Mouse (Mus musculus): ENCODE measurements around the gene Mmel1.

Gene Mmel1

DNA sequence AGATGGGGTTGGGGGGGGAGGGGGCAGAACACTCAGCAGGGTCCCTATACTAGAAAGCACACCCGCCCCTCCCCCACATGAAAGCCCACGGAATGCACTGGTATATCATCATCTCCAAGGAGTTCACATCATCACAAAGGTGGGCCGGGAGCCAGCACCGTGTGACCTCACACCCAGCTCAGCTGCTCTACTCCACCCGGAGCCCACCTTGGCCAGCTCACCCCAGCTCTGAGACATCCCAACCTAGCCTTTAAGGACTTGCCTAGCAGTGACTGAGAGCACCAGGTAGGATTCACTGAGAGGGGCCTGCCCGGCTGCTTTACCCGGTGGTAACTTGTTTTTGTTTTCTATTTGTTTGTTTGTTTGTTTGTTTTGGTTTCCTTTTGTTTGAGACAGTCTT is at the start of gene Mmel1:
Mmel1 (plus strand) TSS at position 146 of the 400 bp plus-strand sequence.
- DNase-seq: no peak

DNA sequence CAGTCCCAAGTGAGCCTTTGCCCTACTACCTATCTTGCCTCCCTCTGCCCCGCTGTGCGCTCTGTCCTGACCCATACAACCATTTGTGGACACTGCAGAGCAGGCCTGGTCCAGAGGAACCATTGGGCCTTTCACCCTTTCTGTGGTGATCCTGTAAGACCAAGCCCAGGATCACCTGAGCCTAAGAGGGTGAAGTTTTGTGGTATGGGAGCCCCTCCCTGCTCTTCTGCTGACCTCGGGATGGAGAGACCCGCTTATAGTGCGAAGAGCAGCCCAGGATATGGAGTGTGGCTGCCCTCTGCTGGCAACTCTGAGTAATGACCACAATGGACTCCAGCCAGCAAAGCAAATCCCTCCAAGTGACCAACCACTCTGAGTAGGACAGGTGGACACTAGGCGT is 43.7 kb upstream of the Mmel1 start:
- DNase-seq: peak; percentile 27

GRCm38 (mm10) chr4:154826224-154826623 is 43.2 kb upstream of the Mmel1 start:
- DNase-seq: no peak

DNA sequence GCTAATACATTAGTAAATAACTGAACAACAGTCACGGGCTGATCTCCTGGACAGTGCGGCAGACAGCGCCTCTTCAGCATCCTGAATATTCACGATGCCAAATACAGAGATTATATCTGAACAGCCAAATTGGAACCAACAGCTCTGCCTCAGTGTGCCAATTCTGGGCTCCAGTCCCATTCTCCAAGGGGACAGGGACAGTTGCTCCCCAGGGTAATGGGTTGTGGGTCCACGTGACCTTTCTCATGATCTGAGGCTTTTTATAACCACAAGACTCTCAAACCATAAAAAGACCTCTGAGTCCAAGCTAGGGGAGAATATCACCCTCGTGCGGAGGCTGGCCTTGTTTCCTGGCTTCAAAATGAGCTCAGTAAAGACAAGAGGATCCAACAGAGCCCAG is 42.2 kb upstream of the Mmel1 start:
- no peak for DNase-seq

DNA sequence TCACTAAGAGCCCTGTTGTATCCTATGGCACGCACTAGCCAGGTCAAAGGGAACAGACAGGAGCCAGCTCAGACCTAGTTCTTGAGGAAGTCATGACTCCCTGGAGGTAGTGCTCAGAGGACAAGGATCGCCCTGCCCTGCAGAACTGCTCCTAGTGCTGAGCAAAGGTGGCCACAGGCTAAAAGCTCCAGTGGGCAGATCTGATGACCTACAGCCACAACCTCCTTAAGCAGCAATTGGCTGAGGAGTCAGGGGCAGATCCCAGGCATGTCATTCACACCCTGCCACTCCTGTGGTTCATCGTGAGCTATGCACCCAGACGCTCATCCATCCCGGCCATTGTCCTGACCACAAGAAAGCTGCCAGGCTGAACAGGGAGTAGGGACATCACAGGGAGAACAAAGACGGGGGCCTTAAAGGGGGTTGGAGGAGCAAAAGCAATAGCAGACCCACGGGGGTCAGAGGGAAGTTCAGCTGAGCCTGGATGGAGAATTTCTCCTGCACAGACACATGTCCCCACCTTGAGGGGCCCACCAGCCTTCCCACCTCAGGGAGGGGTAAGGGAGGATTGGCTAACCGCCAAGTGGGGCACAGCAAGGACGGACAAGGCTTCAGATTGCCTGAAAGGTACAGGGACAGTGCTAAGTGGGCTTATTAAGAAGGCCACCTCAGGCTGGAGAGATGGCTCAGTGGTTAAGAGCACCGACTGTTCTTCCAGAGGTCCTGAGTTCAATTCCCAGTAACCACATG is 41.3 kb upstream of the Mmel1 start:
- DNase-seq: no peak

GRCm38 (mm10) chr4:154831915-154832573 is 37.3 kb upstream of the Mmel1 start:
- no peak for DNase-seq

DNA sequence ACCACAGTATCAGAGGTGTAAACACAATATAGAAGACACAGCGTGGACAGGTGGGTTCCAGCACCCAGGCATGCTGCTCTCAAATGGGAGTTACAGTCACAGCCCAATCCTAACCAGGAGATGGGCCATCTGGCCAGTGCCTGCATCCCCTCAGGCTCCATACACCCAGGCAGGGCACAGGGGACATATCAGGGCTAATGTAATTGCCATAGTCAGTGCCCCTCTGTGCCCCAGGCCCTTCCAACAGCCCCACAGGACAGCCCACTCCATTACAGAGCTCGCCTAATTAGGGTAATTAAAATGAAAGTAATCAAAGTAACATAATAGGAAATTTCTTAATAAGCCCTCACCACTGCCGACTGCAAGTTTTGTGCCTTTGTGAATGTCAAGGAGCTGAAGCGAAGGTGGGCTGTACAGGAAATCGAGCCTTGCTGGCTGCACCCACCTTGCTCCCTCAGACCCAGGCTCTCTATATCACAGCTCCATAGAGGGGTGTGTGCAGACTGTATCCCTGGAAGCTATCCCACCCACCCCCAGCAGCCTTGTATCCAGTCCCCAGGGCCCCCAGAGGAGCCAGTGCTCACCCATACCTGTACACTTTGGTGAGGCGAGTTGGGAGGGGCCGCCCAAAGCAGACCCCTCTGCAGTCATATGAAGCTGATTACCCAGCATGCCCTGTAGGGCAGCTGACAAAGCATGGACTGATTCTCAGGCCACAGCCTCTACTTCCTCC is 33.0 kb upstream of the Mmel1 start:
- no peak for DNase-seq

DNA sequence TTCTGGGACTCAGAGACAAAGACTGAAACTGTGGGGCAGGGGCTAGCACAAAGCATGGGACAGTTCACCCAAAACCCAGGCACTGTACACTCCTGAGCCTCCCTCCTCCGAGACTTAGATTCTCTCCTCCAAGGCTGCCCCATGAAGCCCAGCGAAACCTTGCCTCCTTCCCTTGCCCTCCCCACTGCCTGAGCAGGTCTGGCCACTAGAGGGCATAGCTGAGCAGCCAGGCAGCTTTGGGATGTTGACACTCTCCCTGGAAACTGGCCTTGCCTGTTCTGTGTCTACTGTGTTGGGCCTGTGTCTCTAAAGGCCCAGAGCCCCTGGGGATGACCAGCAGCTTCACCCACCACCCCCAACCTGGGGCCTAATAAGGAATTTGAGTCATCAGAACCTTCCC is 32.2 kb upstream of the Mmel1 start, which contains the start of gene Ttc34:
Ttc34 (plus strand) TSS at position 290 of the 400 bp plus-strand sequence.
- DNase-seq: peak; percentile 55

GRCm38 (mm10) chr4:154838741-154839140 is 30.6 kb upstream of the Mmel1 start:
- no peak for DNase-seq

GRCm38 (mm10) chr4:154839406-154839805 is 30.0 kb upstream of the Mmel1 start:
- DNase-seq: peak; percentile 39

DNA sequence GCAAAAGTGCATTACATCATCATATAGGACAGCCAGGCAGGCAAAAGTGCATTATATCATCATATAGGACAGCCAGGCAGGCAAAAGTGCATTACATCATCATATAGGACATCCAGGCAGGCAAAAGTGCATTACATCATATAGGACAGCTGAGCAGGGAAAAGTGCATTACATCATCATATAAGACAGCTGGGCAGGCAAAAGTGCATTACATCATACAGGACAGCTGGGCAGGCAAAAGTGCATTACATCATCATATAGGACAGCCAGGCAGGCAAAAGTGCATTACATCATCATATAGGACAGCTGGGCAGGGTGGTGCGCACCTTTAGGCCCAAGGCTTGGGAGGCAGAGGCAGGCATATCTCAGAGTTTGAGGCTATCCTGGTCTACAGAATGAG is 16.7 kb upstream of the Mmel1 start:
- DNase-seq: no peak

GRCm38 (mm10) chr4:154853881-154854280 is 15.5 kb upstream of the Mmel1 start:
- DNase-seq: no peak

- DNase-seq: no peak
These were observed 14.6 kb upstream of the Mmel1 start for GRCm38 (mm10) chr4:154854676-154855345.

- peak; percentile 90 for DNase-seq
These were observed 13.5 kb upstream of the Mmel1 start for GRCm38 (mm10) chr4:154855721-154856479.

DNA sequence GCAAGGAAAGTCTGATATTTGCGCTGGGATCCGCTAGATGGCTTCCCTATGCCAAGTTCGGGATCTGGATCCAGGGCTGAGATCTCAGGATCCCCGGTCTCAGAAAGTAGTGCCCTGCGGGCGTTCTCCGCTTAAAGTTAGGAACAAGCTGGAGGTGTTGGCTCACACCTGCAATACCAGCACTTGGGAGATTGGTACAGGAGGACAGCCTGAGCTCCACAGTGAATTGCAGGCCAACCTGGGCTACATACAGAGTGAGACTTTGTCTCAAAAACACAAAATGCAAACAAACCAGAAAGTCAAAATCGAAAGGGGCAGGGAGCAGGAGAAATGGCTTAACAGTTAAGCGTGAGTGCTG is 12.9 kb upstream of the Mmel1 start:
- no peak for DNase-seq

- DNase-seq: no peak
These were observed 12.5 kb upstream of the Mmel1 start for GRCm38 (mm10) chr4:154856882-154857281.

DNA sequence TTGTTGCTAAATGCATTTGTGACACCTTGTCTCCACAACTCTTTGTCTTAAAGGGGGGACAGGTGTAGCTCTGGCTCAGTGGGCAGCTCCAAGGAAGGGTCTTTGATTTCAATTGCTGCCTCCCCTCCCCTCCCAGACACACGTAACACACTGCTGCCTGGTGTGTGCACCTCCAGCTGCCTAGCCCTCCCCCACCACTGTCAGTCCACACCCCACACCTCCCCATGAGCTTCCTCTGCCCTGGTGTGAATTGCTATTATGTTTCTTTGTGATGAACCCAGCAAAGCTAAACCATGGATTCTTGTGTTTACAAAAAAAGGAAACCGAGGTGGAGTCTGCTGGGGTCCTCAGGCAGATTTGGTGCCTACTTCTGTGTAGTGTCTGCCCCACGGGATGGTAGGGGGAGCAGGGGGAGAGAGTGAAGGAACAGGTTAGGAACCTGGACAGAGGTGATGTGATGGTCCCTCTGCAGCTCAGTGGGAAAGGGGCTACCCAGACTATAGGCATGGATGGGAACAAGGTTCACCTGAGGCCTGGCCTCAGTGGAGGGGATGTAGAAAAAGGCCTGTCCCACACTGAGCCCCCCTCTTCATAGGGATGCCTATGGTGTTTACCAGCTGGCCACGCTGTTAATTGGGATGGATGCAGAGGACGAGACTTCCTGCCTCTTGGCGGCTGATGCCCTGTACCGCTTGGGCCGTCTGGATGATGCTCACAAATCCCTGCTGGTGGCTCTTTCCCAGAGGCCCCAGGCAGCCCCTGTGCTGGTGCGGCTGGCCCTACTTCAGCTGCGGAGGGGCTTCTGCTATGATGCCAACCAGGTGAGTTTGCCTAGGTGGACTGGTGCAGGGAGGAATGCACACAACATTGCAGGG is 11.8 kb upstream of the Mmel1 start:
- DNase-seq: no peak

DNA sequence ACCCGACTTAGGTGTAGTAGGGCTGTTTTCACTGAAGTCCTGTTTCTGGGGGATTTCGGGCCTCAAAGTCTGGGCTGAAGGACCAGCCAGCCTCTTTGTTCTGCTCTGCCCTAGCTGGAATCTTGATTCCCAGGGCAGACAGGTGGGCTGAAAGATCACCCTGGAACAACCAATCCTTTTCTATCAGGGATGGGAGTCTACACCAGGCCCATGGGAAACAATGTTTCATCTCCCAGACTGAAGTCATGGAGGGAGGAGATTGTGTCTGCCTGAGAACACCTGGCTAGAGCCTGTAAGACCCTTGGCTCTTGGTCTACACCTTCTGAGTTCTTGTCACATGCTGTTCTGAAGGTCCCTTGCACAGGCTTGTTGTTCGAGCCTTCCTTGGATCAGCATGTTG is 10.8 kb upstream of the Mmel1 start:
- no peak for DNase-seq

DNA sequence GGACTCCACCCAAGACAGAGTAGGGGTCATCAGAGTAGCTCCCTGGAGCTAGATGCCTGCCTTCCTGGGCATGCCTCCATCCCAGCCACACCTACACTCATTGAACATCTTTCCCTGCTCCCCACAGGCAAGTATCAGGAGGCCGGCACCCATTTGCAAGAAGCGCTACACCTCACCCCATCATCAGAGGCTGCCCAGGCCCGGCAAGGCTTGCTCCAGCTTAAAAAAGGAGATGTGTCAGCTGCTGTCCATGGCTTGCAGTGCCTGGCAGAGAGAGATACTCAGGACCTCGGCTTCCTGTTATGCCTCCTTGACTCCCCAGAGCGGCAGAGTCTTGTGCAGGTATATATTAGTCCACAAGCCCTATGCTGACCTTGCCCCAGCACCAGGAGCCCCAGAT is 7.4 kb upstream of the Mmel1 start:
- no peak for DNase-seq

DNA sequence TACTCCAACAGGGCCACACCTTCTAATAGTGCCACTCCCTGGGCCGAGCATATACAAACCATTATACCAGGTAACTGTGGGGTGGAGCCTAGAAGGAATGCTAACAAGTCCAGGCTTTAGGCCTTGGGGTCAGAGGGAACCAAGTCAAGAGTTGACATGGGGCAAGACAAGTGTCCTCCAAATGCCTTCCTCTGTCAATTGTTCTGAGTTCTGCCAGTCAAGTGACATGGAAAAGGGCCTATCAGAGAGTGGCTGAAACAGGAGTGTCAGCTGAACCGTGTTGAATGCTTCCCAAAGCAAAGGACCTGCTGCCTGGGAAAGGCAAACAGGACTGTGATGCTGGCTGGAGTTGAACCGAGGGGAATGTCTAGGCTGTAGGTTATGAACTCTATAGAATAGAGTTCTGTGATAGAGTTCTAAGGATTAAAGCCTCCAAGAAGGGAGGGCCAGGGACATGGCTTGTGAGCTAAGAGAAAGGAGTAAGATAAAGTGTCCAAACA is 5.9 kb upstream of the Mmel1 start:
- no peak for DNase-seq

DNA sequence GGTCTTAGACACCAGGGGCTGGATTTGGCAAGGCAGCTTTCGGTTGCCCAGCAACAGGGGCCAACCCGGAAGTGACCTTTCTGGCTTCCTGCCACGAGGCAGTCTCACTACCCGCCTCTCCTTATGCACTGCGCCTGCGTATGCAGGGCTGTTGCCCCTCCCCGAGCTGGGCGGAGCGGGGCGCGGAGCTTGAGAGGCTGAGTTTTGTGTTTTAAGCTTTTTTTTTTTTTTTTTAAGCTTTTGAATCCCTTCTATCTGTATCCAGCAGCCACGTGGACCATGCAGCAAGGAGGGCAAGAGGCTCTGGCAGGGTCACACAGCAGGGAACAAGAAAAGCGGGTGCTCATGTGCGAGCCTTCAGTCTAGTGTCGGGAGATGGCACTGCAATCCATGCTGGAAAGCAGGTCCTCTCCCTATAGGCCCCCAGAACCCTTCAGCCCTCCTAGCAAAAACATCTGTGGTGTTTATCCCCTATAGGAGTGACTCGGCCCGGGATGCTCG is 5.1 kb upstream of the Mmel1 start:
- DNase-seq: peak; percentile 93
